Comparison of ENCODE assay signal across 9 mouse cellular contexts in genomic region chr3:87565623-87566022, GRCm38 (mm10). TPM values are rescaled to one million over a fixed set of nuclear protein-coding genes. Genes with fewer than 3 reads are reported as not detected.
A peak's percentile ranks its signal among the peaks of the same experiment; 100 is the strongest.
DNase-seq lines count a peak whose midpoint lies in the region; ATAC-seq and TF ChIP-seq lines count a peak whose summit lies in the region.
"Had no signal": no experiment of that assay in that cellular context is flagged by ENCODE, and none has a peak within 500 bp of the region (broad histone marks: within the 10 kb centered on the region; RNA-seq: fewer than 3 reads in every experiment).

No protein-coding gene starts in this region.

- no peak for TF ChIP-seq EP300 in liver, postnatal 0 days (IDR thresholded peaks at IDR 0.05; ENCODE audit: low read depth)

- no peaks in the 10 kb centered on the region; the same call in 1 of the 2 replicates for H3K27me3 ChIP-seq in liver, embryonic 11.5 days (replicated peaks; ENCODE audit: control insufficient read depth, insufficient read depth, low read length)
- H3K27me3 ChIP-seq in liver, postnatal 0 days (ENCODE audit: insufficient read depth, low read length), result no peaks in the 10 kb centered on the region
- no peaks in the 10 kb centered on the region for H3K27me3 ChIP-seq in forebrain, embryonic 11.5 days (ENCODE audit: control insufficient read depth, insufficient read depth, low read length)
- no peaks in the 10 kb centered on the region for H3K27me3 ChIP-seq in limb, embryonic 10.5 days (ENCODE audit: low read depth, poor library complexity, severe bottlenecking)
- H3K27me3 ChIP-seq in neural tube, embryonic 15.5 days (replicated peaks), result no peaks in the 10 kb centered on the region
- H3K27me3 ChIP-seq: Patski had no signal

- WGBS in liver, embryonic 11.5 days, result 84% methylated on average over 6 of the region's 6 CpGs
- WGBS in liver, postnatal 0 days (ENCODE audit: insufficient replicate concordance), result 78% methylated on average over 6 of the region's 6 CpGs
- WGBS in forebrain, embryonic 11.5 days, result 76% methylated on average over 6 of the region's 6 CpGs
- WGBS in limb, embryonic 10.5 days, result 92% methylated on average over 6 of the region's 6 CpGs
- WGBS in neural tube, embryonic 15.5 days, result 52% methylated on average over 6 of the region's 6 CpGs

- H3K27ac ChIP-seq in liver, embryonic 11.5 days (ENCODE audit: low read depth, low read length), result 0 out of 2 replicates have a peak overlapping the region, but pooled peaks have one; percentile 15
- H3K27ac ChIP-seq in liver, postnatal 0 days (ENCODE audit: low read depth), result no peak overlapping the region
- H3K27ac ChIP-seq in forebrain, embryonic 11.5 days (ENCODE audit: low read depth, low read length), result peak overlapping the region; percentile 84
- H3K27ac ChIP-seq in limb, embryonic 10.5 days, result peak overlapping the region; percentile 80
- H3K27ac ChIP-seq in neural tube, embryonic 15.5 days (replicated peaks), result peak overlapping the region; percentile 96

- no peaks in the 10 kb centered on the region for H3K9me3 ChIP-seq in liver, embryonic 11.5 days (ENCODE audit: control insufficient read depth, low read length)
- no peaks in the 10 kb centered on the region for H3K9me3 ChIP-seq in liver, postnatal 0 days (ENCODE audit: low read length)
- H3K9me3 ChIP-seq in forebrain, embryonic 11.5 days (ENCODE audit: control insufficient read depth, low read length), result no peaks in the 10 kb centered on the region
- H3K9me3 ChIP-seq in limb, embryonic 10.5 days (replicated peaks), result no peaks in the 10 kb centered on the region
- no peaks in the 10 kb centered on the region for H3K9me3 ChIP-seq in neural tube, embryonic 15.5 days (replicated peaks)

- 0 out of 2 replicates have a peak, but pooled peaks cover 5% of the 10 kb centered on the region for H3K4me1 ChIP-seq in liver, embryonic 11.5 days (replicated peaks; ENCODE audit: control insufficient read depth, insufficient read depth, low read length)
- peaks cover 7% of the 10 kb centered on the region; the same call in 1 of the 2 replicates for H3K4me1 ChIP-seq in liver, postnatal 0 days (ENCODE audit: insufficient read depth)
- H3K4me1 ChIP-seq in forebrain, embryonic 11.5 days (replicated peaks; ENCODE audit: control insufficient read depth, insufficient read depth, low read length), result no peaks in the 10 kb centered on the region
- peaks cover 10% of the 10 kb centered on the region for H3K4me1 ChIP-seq in limb, embryonic 10.5 days
- H3K4me1 ChIP-seq in neural tube, embryonic 15.5 days, result peaks cover 15% of the 10 kb centered on the region

- intact Hi-C loops in left cerebral cortex, postnatal 36 days (cut with DNase I), result loop anchor here (5.0 kb wide), 1 partner anchor 52 kb away; the partner anchor contains the start of gene Arhgef11

- no peak for TF ChIP-seq CTCF in liver, postnatal 0 days (IDR thresholded peaks at IDR 0.05; ENCODE audit: low read depth)

- no peaks in the 10 kb centered on the region for H3K36me3 ChIP-seq in liver, embryonic 11.5 days (ENCODE audit: control insufficient read depth, insufficient read depth, low read length)
- no peaks in the 10 kb centered on the region for H3K36me3 ChIP-seq in liver, postnatal 0 days (replicated peaks; ENCODE audit: insufficient read depth, low read length)
- H3K36me3 ChIP-seq in forebrain, embryonic 11.5 days (ENCODE audit: control insufficient read depth, insufficient read depth, low read length), result no peaks in the 10 kb centered on the region
- no peaks in the 10 kb centered on the region for H3K36me3 ChIP-seq in limb, embryonic 10.5 days
- H3K36me3 ChIP-seq in neural tube, embryonic 15.5 days, result no peaks in the 10 kb centered on the region

- no peak overlapping the region for H3K4me2 ChIP-seq in liver, embryonic 11.5 days
- no peak overlapping the region for H3K4me2 ChIP-seq in liver, postnatal 0 days (ENCODE audit: low read depth, low read length)
- peak overlapping the region; percentile 50; the same call in 1 of the 2 replicates for H3K4me2 ChIP-seq in forebrain, embryonic 11.5 days (ENCODE audit: low read depth, low read length, severe bottlenecking)
- peak overlapping the region; percentile 55 for H3K4me2 ChIP-seq in neural tube, embryonic 15.5 days

- DNase-seq in liver, embryonic 11.5 days (ENCODE audit: low spot score), result no peak
- no peak for DNase-seq in liver, postnatal 0 days
- no peak for DNase-seq in forebrain, embryonic 11.5 days (ENCODE audit: low spot score)
- no peak for DNase-seq in limb, embryonic 10.5 days (ENCODE audit: low spot score)
- no peak for DNase-seq in kidney, postnatal 14 days
- no peak for DNase-seq in left cerebral cortex, postnatal 36 days (ENCODE audit: low spot score in 2 of 2)
- DNase-seq in adrenal gland, adult (ENCODE audit: inconsistent age in 2 of 2, low spot score in 1 of 2), result no peak

- no peak for ATAC-seq in liver, embryonic 11.5 days (replicated peaks; ENCODE audit: low FRiP score)
- ATAC-seq in liver, postnatal 0 days, result no peak
- ATAC-seq in forebrain, embryonic 11.5 days (replicated peaks; ENCODE audit: low FRiP score), result peak; percentile 12
- peak; percentile 59 for ATAC-seq in neural tube, embryonic 15.5 days (ENCODE audit: low FRiP score)

- H3K4me3 ChIP-seq in liver, embryonic 11.5 days (ENCODE audit: low read depth, low read length), result no peak overlapping the region
- no peak overlapping the region for H3K4me3 ChIP-seq in liver, postnatal 0 days (ENCODE audit: low read depth, low read length)
- H3K4me3 ChIP-seq in forebrain, embryonic 11.5 days (ENCODE audit: low read depth, low read length), result no peak overlapping the region
- no peak overlapping the region for H3K4me3 ChIP-seq in limb, embryonic 10.5 days
- peak overlapping the region; percentile 35 for H3K4me3 ChIP-seq in neural tube, embryonic 15.5 days (replicated peaks)

- H3K9ac ChIP-seq in liver, embryonic 11.5 days (ENCODE audit: low read depth, low read length), result no peak overlapping the region
- no peak overlapping the region for H3K9ac ChIP-seq in liver, postnatal 0 days (replicated peaks)
- H3K9ac ChIP-seq in forebrain, embryonic 11.5 days (ENCODE audit: low read length), result peak overlapping the region; percentile 39
- H3K9ac ChIP-seq in neural tube, embryonic 15.5 days (replicated peaks), result peak overlapping the region; percentile 56

RNA-seq across cellular contexts. Expression of gene Etv3, which starts 40.4 kb away (rescaled TPM):
- 6.2 and 7.3 TPM in 2 replicates for polyA plus RNA-seq in liver, embryonic 11.5 days (2014; fragmentation: Nextera tagmentation; extraction: Ambion mirVana)
- polyA plus RNA-seq in liver, postnatal 0 days (2015; fragmentation: Nextera tagmentation; extraction: Ambion mirVana), result 3.6 and 3.9 TPM in 2 replicates
- 9.1 and 10.6 TPM in 2 replicates for polyA plus RNA-seq in forebrain, embryonic 11.5 days (2014; fragmentation: Nextera tagmentation; extraction: Ambion mirVana)
- 12.1 and 13.9 TPM in 2 replicates for polyA plus RNA-seq in limb, embryonic 10.5 days (2016; fragmentation: Nextera tagmentation; extraction: Ambion mirVana)
- 9.2 and 10.7 TPM in 2 replicates for polyA plus RNA-seq in neural tube, embryonic 15.5 days (2015; fragmentation: Nextera tagmentation; extraction: Ambion mirVana)
- total RNA-seq in left cerebral cortex, postnatal 36 days (2021), result 10 to 100 TPM; 21.1 to 22.1 TPM

RNA-seq across cellular contexts. Expression of gene Arhgef11, which starts 51.7 kb away (rescaled TPM):
- polyA plus RNA-seq in liver, embryonic 11.5 days (2014; fragmentation: Nextera tagmentation; extraction: Ambion mirVana), result 6.3 and 7.6 TPM in 2 replicates
- polyA plus RNA-seq in liver, postnatal 0 days (2015; fragmentation: Nextera tagmentation; extraction: Ambion mirVana), result 2.3 and 2.8 TPM in 2 replicates
- 17.3 and 20.1 TPM in 2 replicates for polyA plus RNA-seq in forebrain, embryonic 11.5 days (2014; fragmentation: Nextera tagmentation; extraction: Ambion mirVana)
- 14.3 and 19.5 TPM in 2 replicates for polyA plus RNA-seq in limb, embryonic 10.5 days (2016; fragmentation: Nextera tagmentation; extraction: Ambion mirVana)
- 19.5 and 19.6 TPM in 2 replicates for polyA plus RNA-seq in neural tube, embryonic 15.5 days (2015; fragmentation: Nextera tagmentation; extraction: Ambion mirVana)
- total RNA-seq in left cerebral cortex, postnatal 36 days (2021), result 10 to 100 TPM; 55.6 to 60.3 TPM

Comparison
In these comparisons a context has a peak if more than half of its experiments do, and no peak if none do; other contexts are left out.
1. ATAC-seq: peak in forebrain, embryonic 11.5 days (single experiment) and neural tube, embryonic 15.5 days (single experiment); none in liver, embryonic 11.5 days (single experiment) and liver, postnatal 0 days (single experiment).
2. H3K4me2 ChIP-seq: peak in forebrain, embryonic 11.5 days (single experiment) and neural tube, embryonic 15.5 days (single experiment); none in liver, embryonic 11.5 days (single experiment) and liver, postnatal 0 days (single experiment).
3. H3K9ac ChIP-seq: peak in forebrain, embryonic 11.5 days (single experiment) and neural tube, embryonic 15.5 days (single experiment); none in liver, embryonic 11.5 days (single experiment) and liver, postnatal 0 days (single experiment).